Mouse (Mus musculus) c-Kit-positive CD71-positive TER-119-positive erythroid progenitor cells, embryonic 14.5 days (primary cell): ENCODE results near the gene Fbxl18.
"Not testable (repeated sequence)": the region's sequence is repeated elsewhere in the genome, so short reads cannot be mapped to it uniquely, and the experiment has no call there.

Experiments
- DNase-seq: peaks from one replicate; pipeline ENCODE4 v3.0.0-alpha.2; 2013; ENCODE audit warnings: low spot score

Fbxl18 gene

DNA sequence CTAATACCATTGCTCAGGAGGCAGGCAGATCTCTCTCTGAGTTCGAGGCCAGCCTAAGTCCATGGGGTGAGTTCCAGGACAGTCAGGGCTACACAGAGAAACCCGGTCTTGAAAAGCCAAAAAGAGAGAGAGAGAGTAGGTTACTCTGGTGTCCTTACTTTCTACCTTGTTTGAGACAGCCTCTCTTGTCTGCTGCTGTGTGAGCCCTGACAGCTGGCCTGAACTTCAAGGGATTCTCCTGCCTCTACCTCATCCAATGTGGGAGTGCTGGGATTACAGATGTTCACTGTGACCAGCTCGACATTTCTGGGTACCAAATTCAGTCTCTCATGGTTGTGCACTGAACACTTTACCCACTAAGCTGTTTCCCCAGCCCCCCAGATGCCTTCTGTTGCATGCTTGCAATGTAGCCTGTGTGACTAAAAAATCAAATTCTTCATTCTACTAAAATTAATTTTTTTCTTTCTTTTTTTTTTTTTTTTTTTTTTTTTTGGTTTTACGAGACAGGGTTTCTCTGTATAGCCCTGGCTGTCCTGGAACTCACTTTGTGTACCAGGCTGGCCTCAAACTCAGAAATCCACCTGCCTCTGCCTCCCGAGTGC, 4.8 kb upstream of the Fbxl18 start:
- no peak for DNase-seq

DNA sequence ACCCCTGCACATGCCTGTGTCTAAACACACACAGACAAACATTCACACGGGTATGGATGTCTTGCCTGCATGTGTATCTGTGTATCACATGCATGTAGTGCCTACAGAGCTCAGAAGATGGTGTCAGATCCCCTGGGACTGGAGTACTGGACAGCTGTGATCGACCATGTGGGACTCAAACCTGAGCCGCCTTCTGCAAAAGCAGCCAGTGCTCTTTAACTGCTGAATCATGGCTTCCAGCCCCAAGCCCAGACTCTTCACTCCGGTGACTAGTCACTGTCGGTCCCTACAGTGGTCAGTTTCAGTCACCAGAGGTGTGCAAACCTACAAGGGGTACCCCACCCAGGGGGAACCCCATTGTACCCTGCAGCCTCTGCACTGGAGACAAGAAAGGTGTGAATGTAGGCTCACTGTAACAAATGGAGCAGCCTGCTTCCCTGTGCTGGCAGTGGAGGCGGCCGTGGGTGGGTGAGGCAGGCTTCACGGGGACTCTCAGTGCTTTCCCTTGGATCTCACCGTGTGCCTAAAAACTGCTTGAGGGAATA, 3.9 kb upstream of the Fbxl18 start:
- no peak for DNase-seq

DNA sequence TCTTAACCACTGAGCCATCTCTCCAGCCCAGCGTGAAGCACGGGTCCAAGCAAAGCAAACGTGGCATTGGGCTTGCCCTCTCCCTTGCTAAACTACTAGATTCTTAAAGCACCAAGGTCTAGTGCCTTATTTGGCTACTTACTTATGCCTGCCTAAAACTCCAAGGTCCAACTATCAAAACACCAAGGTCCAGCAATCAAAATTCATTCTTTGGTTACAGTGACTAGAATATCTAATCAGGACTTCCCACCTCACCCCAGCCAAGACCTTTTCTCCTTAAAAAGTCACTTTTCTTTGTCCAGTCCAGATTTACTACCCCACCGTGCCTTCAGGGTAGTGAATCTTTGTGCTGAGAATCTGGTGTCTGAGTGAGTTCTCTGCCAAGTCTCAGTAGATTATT, 3.1 kb upstream of the Fbxl18 start:
- DNase-seq = no peak

DNA sequence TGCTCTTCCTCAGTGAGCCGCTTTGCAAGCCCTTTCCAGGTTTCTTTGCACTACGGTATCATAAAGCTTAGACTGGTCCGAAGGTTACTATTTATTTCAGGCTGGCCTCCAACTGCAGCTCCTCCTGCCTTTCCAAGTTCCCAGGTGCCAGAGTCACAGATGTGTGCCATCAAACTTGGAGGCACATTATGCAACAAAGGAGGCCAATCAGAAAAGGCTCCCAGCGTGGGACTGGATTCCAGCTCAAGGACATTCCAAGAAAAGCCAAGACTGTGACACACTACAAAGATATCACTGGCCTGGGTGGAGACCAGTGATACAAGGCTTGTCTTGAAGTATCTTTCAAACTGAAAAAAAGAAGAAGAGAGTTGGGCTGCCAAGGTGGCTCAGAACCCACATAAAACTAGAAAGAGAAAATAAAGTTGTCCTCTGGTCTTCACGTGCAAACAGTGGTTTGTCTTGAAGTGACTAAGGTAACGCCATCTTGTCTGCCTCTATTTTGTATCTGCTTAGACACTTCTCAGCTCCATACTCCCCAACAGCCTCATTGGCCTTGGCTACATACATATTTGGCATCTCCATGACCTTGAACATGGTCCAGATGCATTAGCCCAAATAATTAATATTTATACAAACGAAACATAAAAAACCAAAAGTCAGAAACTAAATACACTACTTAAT, 2.5 kb upstream of the Fbxl18 start:
- DNase-seq = no peak

DNA sequence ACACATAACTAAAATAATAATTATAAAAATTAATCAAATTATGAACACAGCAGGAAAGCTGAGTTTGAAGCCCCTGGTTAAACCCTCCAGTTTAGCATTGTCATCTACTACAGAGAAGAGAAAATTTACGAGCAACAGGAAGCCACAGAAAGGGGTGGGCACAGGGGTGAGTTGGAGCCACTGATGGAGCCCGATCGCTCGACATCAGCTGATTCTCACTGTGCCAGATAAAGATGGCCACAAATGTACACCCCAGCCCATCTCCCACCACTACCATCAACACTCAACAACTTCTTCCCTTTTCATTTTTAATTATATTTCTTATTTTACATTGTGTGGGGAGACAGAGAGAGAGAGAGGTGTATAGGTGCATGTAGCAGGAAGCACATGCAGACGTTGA, 1.5 kb upstream of the Fbxl18 start:
- DNase-seq = no peak

DNA sequence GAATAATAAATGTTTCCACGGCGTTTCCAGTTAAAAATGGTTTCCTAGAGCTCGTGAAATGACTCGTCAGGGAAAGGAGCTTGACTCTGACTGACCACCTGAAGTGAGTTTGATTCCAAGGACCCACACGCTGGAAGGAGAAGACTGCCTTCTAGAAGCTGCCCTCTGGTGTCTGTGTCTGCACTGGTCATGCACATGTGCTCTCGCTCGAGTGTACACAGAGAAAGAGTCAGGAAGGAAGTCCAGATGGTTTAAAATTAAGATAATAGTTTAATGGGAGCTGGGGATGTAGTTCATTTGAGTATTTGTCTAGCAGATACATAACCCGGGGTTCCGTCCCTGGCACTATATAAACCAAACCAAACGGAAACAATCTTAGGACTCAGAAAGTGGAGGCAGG, 971 bp upstream of the Fbxl18 start:
- no peak for DNase-seq

DNA sequence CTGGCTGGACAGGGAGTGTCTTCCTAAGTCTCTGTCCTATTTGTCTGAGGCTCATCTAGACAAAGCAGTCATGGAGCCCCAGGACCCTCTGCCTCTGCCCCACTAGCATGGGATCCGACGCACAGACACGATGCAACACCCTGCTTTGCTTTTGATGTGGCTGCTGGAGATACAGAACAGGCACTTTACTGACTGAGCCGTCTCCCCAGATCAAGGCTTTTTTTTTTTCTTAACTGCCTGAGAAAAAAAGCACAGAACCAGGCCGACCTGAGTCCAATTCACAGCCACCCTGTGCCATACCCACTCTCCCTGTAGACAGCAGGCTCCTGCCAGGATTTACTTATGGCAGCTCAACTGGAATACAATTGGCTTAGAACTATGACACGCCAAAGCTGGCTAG, 3.8 kb downstream of the Fbxl18 start:
- no peak for DNase-seq

DNA sequence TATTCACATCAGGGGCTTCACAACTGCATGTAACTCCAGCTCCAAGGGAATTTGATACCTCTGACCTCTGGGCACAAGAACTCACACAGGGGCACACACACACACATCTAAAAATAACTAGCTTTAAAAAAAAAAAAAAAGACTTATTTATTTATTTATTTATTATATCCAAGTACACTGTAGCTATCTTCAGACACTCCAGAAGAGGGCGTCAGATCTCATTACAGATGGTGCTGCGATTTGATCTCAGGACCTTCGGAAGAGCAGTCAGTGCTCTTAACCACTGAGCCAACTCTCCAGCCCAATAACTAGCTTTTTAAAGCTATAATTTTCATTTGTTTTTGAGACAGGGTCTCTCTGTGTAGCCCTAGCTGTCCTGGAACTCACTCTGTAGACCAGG, 7.7 kb downstream of the Fbxl18 start:
- not testable (repeated sequence) for DNase-seq

DNA sequence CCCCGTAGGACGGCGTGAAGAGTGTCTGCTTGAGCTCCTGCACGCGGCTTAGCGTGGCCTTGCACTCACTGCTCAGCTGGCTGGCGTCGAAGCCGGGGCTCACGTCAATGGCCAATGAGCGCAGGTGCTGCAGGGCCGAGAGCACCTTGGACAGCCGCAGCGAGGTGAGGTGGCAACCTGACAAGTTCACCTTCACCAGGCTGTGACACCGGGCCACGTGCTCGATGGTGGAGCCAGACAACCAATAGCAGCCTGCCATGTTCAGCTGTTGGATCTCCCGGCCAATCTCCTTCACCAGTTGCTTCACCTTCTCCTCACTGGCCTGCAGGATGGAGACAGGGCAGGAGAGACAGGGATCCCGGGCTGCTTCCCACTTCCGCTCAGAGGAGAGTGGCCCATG, 8.5 kb downstream of the Fbxl18 start:
- no peak for DNase-seq

DNA sequence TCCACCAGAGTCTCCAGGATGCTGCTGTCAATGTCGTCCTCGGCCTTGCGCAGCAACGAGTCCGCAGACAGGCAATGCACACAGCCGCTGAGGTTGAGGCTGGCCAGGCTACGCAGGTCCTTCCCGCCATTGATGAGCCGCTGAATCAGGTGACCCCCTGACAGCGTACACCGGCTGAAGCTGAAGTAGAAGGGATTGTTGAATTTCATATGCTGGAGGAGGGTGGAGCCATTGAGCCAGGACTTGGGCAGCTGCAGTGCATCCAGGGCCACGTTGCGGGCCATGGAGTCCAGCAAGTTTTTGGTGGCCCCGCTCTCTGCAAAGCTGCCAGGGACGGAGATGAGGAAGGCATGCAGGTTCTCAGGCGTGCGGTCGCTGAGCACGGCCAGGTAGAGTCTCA, 9.0 kb downstream of the Fbxl18 start:
- no peak for DNase-seq

DNA sequence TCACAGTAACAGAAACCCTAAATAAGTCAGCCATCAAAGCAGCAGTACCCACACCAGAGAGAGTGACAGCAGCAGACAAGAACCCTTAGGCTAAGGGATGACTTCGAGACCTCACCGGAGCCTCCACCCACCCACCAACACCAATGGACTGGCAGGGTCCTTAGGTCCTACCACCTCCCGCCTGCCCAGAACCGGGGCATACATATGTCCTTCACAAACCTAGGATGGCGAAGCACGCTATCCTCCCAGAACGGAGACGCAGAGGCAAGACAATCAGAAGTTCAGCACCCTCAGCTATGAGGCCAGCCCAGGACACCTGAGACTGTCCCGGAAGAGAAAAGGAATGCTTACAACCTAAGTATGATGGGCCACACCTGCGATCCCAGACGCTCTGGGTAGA, 12.8 kb downstream of the Fbxl18 start:
- no peak for DNase-seq

DNA sequence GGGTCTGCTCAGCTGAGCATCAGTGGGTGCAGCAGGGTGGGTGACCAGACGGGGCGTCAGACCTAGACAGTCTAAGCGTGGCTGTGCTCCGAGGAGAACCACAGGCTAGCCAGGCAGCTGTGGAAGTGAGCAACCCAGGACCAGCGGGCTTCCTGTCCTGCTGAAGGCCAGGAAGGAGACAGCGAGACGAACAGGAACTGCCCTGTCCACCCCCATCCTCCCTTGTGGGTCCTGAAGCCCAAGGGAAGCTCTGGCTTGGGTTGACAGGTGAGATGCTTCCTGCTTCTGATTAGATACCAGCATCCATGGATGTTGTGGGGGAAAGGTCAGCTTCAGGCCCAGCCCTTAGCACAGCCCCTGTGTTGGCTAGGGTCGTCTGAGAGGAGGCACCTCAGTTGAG, 13.3 kb downstream of the Fbxl18 start:
- no peak for DNase-seq

DNA sequence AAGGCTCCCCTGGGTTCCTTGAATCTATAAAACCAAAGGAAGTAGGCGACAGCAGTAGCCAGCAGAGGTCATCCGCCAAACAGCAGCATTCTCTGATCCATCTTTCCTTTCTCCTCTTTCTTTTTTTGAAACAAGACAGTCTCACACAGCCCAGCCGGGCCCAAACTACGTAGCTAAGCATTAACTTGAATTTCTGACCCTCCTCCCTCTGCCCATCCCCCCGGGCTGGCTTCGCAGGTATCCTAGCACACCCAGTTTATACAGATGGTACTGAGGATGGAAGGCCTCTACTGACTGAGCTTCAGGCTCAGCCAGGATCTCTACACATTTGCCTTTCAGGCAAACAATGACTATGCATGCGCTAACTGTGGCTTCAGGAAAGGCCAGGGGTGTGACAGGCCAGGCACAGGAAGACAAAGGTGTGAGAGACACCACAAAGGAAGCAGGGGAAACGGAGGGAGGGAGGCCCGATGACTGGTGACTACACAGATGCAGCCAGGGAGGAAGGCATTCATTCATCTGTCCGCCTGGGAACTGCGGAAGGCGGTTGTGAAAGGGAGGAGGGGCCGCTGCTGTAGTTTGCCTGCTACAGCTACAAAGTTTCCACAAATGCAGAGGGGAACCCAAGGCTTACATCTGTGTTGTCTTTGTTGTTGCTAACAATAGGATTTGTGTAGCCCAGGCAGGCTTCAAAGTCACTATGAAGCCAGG, 14.3 kb downstream of the Fbxl18 start:
- no peak for DNase-seq

DNA sequence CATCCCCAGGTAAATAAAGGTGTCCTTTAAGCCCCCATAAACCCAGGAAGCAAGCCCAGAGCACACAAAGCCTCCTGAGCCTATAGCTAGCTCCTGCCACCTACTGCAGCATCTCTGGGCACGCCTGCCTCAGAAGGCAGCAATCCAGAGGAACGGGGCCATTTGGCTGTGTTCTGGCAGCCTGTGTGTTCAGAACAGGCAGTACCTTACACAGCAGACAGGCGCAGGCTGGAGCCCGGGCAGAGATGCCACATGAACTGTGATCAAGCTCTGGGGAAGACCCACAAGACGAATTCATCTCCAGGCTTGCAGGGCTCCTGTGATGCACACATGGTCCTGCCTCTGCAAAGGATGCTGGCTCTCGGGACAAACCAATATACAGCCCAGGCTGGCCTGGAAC, 15.0 kb downstream of the Fbxl18 start:
- no peak for DNase-seq

DNA sequence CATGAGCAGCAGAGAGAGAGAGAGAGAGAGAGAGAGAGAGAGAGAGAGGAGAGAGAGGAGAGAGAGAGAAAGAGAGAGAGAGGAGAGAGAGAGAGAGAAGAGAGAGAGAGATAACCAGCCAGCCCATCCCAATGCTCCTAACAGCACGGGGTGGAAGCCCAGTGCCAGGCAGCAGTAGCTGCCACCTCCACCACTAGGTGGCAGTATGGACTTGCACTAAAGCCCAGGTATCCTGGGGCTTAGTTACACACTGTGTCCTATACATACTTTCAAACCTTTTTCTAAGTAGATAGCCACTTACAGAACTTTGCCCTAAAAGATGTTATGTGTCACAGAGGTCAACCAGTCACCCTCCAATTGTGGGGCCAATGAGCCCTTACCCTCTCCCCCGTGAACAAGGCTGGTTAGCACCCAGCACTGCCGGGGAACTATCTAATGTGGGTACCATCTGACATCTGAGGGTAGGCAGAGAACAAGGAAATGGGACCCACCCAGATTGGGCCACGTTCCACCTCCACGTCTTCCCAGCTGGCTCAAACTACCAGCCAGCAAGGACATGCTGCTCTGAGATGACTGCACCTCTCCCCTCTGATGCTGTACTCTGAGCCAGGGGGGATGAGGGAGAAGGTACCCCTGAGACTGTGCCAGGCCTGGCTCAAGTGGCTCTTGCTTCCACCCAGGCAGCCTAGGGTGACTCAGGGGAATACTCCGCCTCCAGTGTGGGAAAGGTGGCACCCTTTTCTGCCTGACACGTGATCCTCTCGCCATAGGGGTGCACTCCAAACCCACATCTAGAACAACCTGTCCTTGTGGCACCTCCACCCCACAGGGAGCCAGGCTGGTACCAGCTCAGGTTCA, 15.7 kb downstream of the Fbxl18 start:
- DNase-seq = peak; percentile 90

DNA sequence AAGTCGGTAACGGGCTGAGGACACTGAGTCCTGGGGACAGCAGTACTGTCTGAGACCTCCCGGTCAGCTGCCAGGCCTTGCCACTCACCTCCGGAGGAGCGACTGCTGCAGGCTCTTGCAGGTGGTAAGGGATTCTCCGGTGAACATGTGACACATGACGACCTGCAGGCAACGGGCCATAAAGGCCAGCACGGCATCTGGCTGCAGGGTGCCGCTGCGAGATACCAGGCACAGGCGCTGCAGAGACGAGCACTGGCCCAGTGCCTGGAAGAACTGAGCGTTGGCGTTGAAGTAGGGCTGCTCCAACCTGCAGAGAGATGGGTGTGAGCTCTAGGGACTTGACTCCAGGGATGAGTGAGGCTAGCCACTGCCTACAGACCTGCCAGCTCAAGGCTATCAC, 16.7 kb downstream of the Fbxl18 start:
- no peak for DNase-seq

DNA sequence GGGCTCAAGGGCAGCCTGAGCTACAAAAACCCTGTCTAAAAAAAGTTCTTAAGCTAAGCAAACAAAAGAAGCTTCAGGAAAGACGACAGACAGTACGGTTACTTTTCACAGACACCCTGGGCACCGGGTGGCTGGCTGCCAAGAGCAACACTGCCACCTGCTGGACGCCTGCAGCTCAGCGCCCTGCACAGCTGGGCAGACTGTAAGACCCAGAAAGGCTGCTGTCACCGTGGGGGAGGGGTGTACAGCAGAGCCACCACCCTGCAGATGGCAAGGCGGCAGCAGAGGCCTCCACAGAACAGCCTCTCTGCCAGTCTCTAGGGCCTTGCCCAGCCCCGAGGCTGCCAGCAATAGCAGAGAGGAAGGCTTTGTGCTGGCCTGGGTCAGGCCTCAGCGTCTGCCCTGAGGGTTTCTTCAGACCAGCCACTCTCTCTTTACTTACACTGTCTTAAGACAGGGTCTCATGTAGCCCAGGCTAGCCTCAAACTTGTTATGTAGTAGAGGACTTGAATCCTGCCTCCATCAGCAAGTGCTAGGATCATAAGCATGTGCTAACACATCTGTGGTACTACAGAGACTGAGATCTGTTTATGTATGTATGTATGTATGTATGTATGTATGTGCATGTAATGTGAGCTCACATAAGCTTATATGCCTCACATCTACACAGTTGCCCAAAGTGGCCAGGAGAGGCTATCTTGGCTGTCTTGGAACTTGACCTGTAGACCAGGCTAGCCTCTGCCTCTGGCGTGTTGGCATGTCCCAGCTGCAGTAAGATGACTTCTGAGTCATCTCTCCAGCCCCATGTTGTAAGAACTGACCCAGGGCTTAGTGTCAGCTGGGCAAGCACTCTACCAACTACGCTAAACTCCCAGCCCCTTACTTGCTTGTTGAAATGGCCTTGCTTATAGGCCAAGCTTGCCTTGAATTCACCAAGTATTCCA, 17.6 kb downstream of the Fbxl18 start:
- peak; percentile 66 for DNase-seq

DNA sequence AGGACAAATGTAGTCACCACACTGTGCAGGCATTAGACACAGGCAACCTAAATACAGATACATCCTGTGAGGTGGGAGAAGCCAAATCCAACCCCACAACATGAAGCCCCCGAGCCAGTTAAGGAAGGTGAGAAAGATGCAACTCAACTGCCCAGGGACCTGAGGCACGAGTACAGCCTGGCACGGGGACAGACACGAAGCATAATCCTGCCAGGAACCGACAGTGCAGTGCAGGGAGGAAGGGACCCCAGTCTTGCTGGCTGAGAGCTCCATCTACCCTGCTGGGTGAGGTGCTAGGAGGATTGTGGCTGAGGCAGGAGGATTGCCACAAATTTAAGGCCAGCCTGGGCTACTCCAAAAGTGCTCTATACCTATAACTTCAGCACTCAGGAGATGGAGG, 18.3 kb downstream of the Fbxl18 start:
- no peak for DNase-seq

DNA sequence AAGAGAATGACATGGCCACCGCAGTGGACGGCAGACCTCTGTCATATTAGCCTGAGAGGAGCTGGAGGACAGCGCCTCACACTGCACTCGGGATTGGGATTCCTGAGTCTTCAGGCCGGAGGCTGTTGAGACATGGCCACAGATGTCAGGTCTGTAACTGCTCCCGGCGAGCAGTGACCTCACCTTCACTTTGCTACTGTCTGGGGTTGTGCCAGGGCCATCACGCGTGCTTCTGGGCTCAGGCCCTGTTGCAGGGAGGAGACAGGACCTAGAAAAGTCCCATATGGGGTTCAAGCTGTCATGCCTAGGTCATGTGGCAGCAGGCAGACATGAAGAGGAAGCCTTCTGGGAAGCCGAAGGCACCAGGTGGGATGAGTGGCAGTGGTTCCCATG, 19.7 kb downstream of the Fbxl18 start:
- no peak for DNase-seq

DNA sequence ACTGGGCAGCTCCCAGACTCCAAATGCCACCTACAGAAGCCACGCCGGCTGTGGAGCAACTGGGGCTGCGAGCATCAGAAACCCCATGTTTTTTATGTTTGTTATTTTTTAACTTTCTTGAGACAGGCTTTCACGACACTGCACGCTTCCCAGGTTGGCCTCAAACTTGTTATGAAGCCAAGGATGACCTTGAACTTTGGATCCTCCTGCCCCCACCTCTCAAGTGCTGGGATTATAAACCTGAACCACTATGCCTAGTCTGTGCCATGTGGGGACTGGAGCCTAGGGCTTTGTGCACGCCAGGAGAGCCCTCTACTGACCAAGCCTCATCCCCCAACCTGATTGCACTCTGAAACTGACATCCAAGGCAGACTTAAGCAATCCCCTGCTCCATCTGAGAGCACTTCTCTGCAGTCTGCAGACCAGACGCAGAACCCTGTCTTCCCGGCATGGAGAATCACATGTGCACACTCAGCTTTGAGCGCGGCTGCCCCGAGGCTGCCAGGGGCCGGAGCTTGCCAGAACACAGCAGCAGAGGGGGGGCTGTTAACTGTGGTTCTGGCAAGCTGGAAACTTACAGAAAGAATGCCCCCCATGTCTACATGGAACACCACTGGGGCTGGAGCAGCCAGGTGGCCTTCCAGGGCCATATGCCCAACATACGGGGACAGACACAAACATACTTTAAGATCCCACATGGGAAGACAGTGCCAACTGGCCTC, 20.3 kb downstream of the Fbxl18 start:
- DNase-seq = no peak

DNA sequence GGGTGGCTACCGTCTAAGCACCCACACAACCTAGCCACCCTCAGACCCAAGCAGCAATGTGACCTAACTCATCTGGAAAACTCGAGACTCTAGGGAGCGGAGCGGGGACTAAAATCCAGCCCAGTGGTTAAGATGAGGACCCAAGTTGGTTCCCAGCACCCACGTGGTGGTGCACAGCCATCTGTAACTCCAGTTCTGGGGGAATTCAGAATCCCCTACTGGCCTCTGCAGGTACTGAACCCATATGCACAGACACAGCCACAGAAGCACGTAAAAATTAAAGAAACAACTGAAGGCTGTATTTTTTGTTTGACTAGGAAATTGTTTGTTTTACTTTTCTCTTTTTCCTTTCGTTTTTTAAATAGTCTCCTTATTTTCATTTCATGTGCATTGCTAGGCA, 21.5 kb downstream of the Fbxl18 start:
- DNase-seq = no peak
